Mouse (Mus musculus): ENCODE measurements at regions not wholly inside any gene's neighbourhood (a gene's known extent, or its start where the extent isn't known, plus 50 kb on each side); places are given as distances from the start of the nearest gene placed in this dataset.

DNA sequence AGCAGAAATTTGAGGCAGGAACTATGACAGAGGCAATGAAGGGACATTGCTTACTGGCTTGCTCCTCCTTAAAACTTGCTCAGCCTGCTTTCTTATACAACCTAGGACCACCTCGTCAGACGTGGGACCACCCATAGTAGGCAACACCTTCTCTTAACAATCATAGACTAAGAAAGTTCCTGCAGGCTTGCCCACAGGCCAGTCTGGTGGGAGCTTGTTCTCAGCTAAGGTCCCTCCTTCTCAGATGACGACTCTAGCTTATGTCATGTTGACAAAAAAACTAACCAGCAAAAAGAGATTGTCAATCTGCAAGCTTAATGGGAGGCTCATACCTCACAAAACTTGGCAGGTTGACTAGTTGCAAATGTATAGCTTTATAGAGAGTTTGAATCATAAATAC, 56.5 kb upstream of the Lsm6 start:
- DNase-seq (ENCODE audit: low spot score in 2 of 2), result no peak

DNA sequence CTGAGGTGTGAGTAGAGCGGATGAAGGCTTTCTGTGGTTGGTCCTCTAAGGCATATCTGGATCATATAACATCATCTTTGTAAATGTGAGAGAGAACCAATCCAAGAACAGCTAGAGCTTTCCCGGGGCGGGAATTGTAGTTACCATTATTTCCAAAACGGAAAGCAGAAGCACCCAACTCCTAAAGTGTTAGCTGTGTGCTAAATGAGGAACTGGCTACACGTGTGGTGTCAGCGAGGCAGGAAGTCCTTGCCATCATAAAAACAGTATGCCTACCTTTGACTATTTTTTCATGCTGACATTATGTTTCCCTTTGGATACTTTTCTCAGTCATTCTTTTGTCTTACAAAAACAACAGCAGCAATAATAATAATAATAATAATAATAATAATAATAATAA, 68.8 kb upstream of the Lsm6 start:
- no peak for DNase-seq (ENCODE audit: low spot score in 2 of 2)

DNA sequence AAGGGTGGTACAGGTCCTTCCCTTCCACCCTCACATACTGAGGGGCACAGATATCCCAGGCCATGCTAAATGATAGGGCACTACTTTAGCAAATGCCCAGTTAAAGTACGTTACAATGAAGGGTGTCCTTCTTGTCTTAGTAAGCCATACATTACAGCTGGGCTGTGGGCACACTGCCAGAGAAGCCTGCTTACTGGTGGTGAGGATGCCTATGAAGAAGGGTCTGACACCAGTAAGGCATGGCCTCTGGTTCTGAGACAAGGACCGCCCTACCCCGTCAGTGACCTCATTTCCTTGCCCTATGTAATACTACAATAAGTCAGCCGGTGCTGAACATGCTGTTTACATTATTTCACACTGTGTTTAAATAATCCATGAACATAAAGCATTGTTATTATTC, 69.6 kb upstream of the Lsm6 start:
- no peak for DNase-seq (ENCODE audit: low spot score in 2 of 2)

DNA sequence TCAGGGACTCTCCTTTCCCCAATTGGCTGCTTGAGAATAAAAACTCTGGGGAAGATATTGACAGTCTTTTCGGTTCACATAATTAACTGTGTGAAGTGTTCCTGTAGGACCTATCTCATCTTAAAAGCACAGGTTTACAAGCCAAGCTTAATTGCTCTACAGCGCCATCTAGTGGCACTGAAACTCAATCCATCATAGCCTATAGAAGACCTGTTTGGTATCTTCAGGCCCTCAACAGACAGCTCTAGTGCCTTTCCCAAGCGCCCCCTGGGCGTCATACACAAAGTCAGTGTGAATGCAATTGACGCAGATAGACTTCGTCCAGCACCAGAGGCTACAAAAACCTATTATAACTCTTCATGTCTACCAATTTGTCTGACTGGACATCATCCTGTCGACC, 78.9 kb upstream of the Lsm6 start:
- DNase-seq (ENCODE audit: low spot score in 2 of 2), result peak; percentile 17 to 39

DNA sequence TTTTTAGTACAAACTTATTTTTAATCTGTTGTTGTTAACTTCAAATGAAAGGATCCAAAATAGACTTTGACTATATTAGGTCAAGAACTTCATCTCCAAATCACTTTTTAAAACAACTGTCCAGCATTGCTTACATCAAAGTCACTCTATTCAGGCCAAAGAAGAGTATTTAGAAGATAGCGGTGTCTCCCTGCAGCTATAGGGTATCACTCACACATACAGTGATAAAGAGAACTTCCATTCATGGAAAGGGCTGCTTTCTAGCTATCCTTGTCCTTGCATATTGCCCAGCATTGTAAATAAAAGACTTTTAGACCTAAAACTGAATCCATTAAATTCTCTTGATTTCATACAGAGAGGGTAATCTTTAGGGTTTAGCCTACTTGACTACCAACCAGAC, 82.1 kb upstream of the Lsm6 start:
- no peak for DNase-seq (ENCODE audit: low spot score in 2 of 2)

DNA sequence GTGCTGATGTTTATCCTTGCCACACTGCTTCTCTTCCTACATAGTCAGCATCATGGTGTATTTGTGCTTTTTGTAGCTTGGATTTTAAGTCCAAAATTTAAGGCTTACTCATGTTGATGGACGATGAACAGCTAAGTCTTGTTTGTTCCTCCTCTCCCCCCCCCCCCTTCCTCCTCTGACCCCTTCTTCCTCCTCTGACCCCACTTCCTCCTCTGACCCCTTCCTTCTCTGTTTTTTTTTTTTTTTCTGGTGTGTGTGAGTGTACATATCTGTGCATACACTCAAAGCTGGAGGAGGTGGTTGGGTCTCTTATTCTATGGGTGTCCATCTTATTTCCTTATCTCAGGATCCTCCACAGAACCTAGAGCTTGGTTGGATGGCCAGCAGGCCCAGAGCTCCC, 87.0 kb upstream of the Lsm6 start:
- DNase-seq (ENCODE audit: low spot score in 2 of 2), result no peak

DNA sequence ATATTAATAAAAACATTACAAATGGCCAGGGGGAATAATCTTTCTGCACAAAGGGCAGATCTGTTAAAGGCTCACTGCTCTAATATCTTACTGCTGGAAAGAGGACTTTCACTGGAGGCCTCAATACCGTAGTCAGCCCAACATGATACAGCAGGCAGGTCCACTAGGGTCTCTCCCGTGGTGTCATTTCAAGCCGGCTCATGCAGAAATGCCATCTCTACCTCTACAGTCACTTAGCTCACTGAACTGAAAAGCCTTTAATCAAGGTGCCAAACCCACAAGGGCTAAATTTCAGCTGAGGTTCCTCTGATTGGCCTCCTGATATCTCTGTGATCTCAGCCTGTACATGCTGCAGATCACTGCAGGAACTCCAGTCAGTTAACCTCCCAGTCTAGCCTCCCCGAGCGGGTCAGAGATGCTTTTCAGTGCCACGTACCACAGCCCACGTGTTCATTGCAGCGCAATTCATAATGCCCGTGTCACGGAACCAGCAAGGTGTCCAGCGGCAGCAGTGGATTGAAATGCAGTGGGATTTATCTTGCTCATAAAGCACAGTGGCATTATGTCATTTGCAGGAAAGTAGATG, 90.4 kb upstream of the Lsm6 start:
- DNase-seq (ENCODE audit: low spot score in 2 of 2), result no peak

DNA sequence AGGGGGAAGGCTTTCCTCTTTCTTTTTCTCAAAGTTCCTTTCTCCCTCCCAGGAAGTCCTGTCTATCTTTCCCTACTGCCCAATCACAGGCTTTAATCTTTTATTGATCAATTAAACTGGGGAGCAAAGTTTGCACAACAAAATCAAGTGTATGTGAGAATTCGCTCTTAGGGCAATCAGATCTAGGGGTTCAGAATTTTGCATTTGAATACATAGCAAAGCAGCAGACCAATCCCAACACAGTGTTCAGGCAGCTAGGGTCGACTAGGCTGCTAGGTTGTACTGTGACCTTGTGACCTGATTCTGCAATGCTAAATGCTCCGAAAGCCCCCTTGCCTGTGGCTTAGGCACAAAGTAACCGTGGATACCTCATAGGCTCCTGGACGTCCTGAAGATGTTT, 91.5 kb upstream of the Lsm6 start:
- no peak for DNase-seq (ENCODE audit: low spot score in 2 of 2)

DNA sequence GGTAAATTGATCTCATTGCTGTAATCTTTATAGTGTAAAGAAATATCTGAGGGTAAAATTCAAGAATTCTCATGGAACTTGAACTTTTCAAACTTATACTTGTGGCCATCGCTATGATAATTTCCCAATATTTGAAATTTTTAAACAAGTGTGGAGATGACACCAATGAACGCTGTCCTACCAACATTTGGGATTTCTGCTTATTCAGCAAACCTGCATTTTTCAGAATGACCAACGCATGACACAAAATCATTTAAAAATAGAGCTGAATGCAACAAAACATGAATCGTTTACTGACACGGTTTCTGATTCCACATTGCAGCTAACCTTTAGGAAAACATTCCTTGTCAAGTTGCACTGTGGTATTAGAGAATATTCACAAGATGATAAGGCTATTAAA, 92.9 kb upstream of the Lsm6 start:
- DNase-seq (ENCODE audit: low spot score in 2 of 2), result no peak

DNA sequence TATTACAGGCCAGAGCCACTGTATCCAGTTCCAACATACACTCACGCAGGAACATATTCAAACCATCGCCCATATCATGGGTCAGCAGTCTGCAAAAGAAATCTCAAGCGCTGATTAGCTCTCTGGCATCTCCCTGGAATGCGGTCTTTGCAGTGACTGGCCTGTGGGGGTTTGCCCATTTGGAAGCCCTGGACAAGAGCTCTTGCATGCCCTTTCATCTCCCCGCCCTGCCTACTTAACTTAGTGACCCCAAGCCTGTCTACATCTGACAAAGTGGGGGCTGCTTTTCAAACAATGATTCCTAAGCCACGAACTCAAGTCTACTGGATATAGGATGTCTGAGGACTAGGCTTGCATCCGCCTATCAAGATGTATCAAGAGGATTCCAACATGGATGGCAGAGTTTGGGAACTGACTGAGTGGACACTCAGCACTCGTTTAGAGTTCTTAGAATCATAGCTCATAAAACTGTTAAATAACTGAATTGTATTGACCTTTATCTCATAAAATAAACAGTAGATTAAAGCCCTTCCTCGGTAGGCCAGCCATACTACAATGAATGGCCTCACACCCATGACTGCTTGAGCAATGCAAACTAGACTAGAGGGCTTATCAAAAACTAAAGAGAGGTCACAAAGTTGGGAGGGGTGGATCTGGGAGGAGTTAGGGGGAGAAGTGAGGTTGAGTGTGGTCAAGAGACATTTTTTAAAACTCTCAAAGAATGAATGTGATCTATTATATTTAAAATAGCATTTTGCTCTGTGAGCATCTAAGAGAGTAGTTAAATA, 97.4 kb upstream of the Zfp827 start:
- no peak for DNase-seq (ENCODE audit: low spot score in 2 of 2)

DNA sequence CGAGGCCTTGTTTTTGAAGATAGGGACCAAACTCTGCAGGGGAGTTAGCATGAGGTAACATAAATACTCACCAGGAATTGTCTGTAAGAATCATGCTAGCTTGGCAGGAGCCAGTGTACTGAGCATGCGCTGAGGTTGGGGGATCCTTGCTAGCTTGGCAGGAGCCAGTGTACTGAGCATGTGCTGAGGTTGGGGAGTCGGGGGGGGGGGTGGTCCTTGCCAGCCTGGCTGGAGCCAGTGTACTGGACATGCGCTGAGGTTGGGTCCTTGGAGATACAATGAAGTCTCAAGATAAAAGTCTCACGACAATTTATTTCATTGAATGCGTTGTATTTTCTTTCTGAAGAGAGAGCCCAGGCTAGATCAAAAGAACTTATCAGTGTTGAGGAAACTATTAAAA, 96.2 kb upstream of the Zfp827 start:
- DNase-seq (ENCODE audit: low spot score in 2 of 2), result no peak

DNA sequence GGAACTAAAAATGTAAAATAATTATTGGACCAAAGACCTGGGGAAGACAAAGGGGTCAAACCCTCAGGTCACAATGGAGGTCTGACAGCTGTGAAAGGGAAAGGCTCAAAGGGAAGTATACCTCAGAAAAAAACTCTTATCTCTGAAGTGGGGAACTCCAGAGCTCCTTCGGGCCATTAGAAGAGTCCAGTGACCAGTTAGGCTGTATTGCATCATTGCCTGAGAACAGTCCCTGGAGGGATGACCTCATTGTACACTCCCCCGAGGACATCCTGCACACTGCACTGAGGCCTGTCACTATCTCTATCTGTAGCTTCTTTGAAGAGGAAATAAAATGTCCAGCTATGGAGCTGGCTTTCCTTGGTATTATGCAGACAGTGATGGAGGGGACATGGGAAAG, 88.2 kb upstream of the Zfp827 start:
- DNase-seq (ENCODE audit: low spot score in 2 of 2), result peak in 1 of 2 experiments; percentile 3

DNA sequence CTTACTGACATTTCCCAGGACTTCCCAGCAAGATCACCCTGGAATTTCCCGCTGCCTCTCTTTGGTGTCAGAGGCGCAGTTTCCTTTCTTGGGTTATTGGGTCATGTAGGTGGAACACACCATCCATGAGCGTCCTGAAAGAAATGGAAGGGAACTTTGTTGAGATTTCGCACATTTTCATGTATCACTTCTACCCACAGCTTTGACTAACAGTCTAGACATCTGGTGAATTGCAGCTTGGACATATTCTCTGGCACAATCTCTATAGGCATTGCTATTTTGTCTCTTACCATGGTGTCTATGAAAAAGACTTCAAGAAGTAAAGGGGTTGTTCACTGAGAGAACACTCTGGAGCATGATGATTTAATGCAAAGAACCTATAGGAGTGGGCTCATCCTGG, 86.7 kb upstream of the Zfp827 start:
- no peak for DNase-seq (ENCODE audit: low spot score in 2 of 2)

DNA sequence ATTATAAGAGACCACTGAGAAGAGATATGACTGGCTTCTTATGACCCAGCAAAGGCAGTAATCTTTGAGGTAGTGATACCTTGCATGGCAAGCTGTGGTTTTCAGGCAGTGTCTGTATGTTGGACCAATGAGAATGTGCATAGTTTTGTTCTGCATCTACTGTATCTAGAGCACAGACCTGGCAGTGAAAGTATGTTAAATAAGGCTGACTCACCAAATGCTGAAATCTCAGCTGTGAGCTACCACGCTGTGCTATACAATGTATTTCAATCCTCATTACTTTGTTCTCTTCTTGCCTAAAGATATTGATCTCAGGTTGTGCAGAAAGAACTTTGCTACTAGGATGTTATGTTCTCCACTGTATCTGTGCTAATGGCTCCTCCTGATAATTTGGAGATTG, 83.9 kb upstream of the Zfp827 start:
- DNase-seq (ENCODE audit: low spot score in 2 of 2), result no peak

DNA sequence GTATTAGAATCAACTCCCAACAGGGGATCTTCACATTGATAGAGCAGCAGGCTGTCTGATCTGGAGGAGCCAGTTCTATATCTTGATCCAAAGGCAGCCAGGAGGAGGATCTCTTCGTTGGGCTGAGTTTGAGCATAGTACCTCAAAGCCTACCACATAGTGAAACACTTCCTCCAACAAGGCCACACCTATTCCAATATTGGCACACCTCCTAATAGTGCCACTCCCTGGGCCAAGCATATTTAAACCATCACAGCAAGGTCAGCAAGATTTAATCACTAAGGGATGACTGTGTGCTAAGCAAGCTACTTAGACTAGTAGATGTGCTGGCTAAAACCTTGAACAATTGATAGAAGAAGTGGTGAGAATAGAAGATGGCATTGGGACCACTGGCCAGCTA, 82.6 kb upstream of the Zfp827 start:
- no peak for DNase-seq (ENCODE audit: low spot score in 2 of 2)

DNA sequence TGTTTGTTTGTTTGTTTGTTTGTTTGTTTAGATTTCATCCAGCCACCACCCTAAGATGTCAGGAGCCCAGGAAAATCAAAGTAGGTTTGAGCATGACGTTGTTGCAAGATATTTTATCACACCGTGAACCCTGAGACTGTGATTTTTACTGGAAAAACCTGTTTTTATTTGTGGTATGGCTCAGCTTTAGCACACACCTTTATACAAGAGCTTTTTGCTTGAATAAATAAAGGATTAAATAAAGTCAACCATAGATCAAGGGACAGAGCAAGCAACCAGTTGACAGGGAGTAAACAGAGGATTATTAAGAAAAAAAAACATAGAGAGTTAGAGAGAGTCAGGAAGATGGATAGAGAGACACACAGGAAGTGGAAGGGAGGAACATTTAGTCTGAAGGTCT, 82.2 kb upstream of the Zfp827 start:
- DNase-seq (ENCODE audit: low spot score in 2 of 2), result no peak

DNA sequence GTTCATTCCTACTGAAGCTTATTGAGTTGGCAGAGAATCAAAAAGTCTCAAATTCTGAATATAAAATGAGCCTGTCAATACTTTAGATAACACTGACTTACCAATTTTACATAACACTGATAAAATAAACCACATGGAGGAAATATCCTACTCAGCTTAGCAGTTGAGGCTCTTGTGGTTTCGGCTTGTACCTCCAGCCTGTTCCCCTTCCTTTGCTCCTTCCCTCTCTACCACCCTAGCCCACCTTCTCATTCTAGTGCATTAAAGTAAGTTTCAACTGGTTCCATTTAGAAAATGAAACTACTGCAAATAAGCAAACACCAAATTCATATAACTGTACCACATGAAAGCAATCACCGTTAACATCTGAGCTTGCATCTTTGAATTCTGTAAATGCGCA, 53.2 kb upstream of the Zfp827 start:
- no peak for DNase-seq (ENCODE audit: low spot score in 2 of 2)

All from heart, adult 9 months (tissue).